Mouse (Mus musculus) thymus, postnatal 25 days (tissue): ENCODE data around the gene Resp18.

Experiments used
- DNase-seq: peaks from one replicate; pipeline ENCODE4 v3.0.0; 2022

The Resp18 gene

DNA sequence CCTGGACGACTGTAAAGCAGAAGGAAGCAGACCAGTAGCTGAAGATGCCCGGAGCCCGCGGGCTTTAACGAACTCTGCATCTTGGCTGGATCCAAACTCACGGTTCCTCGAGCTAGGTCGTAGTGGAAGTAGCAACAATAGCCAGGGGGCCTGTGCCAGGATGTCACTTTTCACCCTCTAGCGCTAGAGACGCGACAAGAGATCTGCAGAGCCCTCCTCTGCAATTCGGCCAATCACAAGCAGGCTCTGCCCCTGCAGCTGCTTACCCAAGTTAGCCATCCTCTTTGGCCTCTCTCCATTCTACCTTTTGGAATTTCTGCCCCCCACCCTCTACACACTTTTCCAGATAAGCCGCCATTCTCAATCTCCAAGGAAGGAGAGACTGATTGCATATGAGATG lies at the start of gene Resp18:
Gene Resp18, minus strand, starts transcription at position 188 of the 400 bp plus-strand sequence.
- DNase-seq: no peak

DNA sequence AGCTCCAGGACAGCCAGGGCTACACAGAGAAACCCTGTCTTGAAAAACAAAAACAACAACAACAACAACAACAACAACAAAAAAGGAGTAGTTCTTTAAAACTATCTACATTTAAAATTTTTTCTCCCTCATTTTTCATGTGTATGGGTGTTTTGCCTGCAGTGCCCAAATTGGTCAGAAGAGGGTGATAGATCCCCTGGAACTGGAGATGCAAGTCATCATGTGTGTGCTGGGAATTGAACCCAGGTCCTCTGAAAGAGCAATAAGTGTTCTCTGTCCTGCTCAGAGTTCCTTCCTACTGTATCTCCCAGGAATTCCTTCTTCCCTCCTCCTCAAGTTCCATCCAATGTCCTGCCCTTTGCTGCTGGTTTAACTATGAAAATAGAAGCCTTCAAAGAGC lies 49.2 kb upstream of the Resp18 start:
- DNase-seq: no peak

DNA sequence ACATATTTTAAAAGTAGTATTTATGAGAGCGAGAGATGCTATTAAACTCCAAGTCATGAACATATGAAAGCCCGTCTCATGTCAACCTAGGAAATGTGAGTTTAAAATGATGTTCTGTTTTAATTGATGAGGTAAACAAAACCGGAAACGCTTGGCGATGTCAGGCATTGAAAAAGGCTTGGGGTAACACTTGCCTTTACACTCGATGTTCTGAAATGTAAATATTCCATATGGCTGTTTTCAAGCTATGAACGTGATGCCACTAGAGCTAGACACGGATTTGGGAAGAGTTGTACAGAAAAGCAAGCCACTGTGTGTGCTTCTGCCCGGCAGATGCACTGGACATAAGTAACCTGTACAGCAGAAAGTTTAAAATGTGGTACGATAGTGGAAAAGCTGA lies 41.0 kb upstream of the Resp18 start:
- DNase-seq: no peak

DNA sequence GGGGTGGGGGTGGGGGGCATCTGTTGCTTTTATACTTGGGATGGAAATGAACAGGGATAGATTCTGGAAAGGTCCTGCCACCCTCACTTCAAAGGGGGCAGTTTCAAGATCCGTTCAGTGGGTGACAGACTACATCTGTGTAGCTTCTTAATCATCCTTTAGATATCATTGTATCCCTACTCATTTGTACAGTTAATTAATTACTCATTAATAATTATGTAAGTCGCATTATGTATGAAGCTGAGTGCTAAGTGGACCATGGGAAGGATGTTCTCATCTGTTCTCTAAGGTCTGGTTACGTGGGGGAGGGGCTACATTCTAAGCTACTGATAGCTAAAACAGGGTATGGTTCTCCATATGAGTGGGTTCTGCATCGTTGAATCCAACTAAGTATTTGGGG lies 40.5 kb upstream of the Resp18 start:
- no peak for DNase-seq

DNA sequence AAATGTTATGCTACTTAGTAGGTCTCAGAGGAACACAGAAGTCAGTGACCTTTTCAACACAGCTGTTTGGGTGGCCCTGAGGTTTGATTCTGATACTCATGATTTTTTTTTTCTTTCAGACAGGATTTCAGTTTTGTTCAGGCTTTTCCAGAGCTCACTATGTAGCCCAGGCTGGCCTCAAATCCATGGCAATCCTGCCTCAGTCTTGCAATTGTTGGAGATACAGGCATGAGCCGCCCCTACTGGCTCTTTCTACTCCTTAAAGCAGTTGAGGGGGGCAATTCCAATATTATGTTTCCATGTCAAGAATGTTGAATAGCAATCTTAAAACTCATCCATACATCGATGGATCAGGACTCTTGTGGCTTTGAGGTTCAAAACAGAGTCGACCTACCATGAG lies 40.1 kb upstream of the Resp18 start:
- DNase-seq: no peak

DNA sequence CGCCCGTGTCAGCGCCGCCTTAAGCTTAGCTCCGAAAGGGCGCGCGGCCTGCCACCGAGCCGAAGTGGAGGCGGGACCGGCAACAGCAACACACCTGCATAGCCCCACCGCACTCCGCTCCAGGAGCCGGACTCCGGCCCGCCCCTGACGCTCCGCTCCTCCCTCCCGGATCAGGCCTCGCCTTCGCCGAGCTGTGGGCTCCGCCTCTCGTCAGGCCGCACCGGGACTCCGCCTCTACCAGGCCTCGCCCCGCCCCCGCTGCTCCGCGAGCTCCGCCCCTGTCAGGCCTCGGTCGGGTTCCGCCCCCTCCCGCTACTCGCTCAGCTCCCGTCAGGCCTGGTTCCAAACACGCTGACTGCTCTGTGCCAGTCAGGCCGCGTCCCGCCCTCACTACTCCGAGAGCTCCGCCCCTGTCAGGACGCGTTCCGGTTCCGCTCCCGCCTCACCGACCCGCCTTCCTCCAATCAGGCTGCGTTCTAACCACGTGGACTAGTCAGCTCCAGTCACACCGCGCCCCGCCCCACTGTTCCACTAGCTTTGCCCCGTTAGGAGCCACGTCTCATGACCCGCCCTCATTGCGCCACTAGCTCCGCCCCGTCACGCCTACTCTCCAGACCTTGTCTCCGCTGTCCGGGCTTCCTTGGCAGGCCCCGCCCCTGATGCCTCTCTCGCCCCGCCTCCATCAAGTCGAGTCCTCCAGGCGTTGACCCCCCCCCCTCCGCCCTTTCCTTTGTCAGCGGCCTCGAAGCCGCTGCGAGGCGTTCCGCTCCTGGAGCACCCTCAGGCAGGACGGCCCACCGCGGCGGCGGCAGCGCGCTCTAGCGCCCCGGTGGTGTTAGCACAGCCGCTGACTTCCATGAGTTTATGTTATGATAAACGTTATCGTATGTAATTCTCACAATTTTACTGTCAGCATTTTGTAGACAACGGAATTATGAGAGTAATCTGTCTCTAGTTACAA lies 39.3 kb upstream of the Resp18 start, which contains the start of gene Dnpep:
Gene Dnpep, minus strand, starts transcription at position 750 of the 961 bp plus-strand sequence.
- DNase-seq: peak; percentile 100

DNA sequence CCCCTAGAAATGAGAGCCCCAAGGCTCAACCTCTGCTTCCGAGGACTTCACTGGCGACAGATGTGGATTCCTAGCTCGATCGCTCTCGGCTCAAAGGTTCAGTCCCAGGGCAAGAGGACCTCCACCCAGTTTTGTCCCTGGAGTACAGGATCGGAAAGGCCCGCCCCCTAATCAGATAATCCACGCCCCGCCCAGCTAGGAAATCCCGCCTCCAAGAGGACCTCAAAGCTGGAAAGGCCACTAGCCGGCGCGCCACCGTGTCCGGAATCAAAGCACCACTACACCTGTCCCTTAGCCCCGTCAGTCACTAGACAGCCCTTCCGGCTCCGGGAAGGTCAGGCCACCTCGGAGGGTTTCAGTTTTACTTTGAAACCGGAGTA lies 38.6 kb upstream of the Resp18 start:
- no peak for DNase-seq

DNA sequence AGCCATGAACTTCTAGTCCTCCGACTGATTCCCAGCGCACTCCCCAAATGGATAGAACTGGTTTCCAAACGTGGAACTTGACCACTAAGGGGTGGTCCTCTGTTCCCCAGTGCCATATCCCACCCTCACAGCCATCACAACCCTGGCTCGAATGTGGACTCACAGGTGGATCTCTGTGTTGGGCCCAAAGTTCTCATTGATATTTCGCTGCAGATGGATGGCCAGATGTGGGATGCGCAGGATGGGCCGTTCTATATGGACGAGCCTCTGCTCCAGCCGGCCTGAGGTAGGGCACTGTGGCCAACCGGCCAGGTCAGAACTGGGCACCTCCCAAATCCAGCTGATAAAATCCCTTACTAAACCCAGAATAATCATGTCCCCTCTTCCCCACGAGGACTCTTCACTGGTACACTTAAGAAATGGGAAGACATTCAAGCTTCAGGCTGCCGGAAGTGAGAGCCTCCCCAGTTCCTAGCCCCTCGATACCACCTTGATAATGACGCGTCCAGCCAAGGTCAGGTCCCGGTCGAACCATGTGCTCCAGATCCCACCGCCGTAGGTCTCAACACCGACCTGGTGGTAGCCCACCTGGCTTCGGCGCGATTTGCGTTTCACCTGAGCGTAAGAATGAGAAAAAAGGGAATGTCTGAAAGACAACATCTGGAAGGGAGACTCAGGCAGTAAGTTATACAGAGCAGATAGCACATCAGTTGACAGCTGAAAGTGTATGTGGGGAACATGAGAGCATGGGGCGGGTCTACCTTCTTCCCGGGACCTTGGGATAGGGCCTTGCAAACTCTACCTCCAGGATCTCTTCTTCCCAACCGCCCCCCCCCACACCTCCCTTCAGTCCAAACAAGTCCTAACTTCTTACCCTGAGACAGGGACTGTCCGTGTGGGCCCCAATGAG lies 37.5 kb upstream of the Resp18 start:
- DNase-seq: no peak

DNA sequence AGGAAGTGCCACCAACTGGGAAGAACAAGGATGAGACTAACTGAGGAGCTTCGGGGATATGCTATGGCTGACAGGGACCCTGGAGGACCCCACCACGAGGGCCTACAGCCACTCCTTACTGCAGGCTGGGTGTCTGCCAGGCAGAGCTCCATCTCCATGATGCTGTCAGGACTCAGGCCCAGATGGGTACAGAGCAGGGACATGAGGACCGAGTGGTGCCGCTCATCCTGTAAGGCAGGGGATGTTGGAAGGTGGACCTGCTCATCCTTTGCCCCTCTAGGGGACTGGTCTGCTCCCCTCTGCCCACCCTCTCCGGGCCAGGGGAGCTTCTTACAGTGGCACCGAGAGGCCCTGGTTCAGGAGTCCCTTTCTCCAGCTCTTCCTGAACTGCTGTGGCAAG lies 36.8 kb upstream of the Resp18 start:
- no peak for DNase-seq

DNA sequence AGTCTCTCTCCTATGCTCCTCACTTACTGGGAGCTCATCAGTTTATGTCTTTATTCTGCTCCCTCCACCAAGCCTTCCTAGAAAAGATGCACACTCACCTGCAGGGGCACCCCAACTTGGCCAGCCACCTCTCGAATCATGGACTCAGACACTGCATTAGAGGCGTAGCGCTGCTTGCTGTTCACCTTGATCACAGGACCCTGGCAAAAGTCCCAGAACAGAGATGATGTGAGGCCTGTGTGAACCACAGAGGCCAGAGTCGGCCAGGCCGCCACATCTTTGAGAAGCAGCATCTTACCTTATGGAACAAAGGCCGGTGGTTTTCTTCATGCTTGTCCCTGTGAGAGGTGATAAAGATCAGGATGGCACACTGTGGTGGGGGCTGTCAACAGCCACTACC lies 33.5 kb upstream of the Resp18 start:
- no peak for DNase-seq

DNA sequence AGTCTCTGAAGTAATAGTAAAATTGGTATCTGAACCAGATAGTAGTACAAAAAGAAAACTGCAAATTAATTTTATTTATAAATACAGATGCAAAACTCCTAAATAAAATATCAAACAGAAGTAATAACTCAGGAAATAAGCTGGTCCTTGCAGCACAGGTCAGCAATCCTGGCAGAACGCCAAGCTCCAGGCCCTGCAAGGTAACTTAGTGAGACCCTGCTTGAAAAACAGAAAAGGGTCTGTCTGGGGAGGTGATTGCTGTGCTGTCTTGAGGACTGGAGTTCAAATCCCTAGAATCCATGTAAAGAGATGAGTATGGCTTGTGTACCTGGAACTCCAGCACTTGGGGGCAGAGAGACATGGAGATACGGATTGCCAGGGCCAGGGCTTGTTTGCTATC lies 26.4 kb upstream of the Resp18 start:
- no peak for DNase-seq

DNA sequence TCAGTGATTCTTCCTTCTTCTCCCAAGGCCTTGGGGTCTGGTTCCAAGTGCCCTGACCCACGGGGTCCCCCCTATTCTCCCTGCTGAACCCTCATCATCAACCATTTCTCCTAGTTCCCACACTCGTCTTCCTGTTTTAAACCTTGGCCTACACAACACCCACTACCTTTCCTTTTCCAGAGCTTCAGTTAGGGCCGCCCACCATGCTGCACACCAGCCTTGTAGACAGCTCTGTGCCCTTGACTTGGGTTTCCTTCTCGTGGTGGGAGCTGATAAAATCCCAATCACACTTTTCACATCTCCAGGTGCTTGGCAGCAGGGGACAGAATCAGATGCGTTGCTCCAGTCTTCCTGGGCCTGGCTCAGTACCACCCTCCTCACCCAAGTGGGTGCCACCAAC lies 16.1 kb upstream of the Resp18 start:
- no peak for DNase-seq

DNA sequence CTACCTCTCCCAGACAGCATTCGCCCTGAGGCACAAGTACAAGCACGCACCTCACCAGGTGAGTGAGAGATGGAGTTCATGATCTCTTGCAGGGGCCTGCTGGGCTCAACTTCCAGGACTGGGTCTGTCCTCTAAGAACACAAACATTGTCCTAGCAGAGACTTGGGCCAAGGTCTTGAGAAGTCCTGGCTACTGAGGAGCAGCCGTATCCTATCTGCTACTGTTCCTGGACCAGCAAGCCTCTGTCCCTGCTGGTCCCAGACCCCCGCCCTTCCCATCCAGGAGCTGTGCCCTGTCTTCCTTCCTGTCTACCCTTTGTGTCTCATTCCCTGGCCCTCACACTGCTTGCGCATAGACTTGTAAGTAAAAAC lies 15.1 kb upstream of the Resp18 start:
- no peak for DNase-seq

DNA sequence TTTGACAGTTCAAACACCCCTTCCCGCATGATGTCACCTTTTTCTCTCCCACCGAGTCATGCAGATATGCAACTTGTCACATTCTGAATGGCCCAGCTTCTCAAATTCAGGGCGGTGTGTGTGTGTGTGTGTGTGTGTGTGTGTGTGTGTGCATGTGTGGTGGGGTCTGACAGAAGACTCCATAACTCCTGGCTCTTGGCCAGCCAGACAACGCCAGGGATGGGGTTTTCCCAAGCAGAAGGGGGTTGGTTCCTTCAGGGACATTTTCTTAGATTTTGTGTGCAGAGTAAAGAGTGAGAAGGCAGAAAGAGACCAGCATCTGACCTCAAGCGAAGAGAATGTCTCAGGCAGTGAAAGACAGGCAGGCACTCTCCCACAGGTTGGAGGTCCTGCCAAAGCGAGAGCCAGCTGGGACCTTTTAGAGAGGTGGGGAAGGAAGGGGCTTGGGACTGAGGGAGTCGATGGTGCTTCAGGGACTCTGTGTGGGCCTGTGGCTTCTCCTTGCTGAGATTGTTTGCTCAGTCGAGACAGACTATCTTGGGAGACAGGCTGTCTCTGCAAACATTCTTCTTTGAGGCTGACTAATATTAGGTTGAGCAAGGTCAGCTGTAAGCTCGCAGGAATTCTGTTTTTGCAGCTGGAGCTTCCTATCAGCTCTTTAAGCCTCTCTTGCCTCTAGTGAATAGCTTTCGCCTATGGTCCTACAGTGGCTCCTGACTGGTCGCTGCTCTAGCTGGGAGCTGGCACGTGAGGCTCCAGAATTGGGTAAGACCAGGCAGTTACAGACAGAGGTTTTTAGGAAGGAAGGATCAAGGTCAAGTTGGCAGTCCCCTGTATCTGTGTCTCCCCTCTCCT lies 14.5 kb upstream of the Resp18 start:
- no peak for DNase-seq

DNA sequence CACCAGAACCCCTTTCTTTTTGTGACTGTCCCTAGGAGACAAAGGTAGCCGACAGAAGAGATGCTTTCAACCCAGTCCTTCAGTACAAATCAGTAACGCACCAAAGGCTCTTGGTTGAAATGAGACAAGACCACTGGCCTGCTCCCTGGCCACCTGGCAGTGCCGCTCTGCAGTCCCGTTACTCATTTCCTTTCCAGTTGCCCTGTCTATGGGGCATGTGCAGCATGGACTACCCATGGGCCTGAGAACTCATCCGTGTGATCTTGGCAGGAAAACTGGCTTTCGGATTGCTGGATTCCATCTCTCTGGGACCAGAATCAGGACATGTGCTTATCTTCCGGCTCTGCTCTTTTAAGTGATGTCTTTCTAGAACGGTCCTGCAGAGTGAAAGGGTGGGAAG lies 13.1 kb upstream of the Resp18 start:
- DNase-seq: no peak

DNA sequence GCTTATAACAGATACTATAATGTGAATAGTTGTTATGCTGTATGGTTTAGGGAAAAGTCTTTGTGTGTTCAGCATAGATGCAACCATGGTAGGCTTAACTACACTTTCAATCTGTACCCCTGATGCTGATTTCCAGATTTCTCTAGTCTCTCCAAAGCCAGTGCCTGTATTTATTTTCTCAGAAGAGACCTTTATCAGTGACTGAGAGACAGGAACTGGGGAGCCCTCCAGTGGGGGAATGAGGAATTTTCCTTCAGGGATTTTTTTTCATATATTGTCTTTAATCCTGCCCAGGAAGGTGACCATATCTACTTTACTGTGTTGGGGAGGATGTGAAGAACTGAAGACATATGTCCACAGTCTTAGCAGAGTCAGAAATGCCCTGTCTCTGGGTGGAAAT lies 12.4 kb upstream of the Resp18 start:
- DNase-seq: peak; percentile 14

DNA sequence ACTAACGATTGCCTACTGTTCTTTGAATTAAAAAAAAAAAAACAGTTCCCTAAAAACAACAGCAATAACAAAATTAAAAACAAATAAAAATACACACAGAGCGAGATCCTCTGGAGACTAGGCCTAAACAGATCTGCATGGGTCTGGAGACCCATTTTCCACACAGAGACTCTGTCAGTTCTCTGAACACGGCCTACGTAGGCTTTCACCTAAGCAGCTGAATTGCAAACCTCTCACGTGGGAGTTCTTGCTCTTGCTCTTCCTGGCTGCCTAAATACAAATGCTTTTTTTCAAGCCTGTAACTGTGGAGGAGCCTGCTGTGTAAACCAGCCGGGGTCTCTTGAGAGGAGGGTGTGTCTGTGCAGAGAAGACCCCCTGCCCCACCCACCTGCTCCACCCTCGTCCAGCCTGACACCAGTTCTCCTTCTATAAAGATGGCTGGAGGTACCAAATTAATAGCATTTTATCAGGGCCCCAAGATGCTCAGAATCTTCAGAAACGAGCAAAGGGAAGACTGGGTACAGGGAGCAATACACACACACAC lies 11.7 kb upstream of the Resp18 start:
- no peak for DNase-seq

DNA sequence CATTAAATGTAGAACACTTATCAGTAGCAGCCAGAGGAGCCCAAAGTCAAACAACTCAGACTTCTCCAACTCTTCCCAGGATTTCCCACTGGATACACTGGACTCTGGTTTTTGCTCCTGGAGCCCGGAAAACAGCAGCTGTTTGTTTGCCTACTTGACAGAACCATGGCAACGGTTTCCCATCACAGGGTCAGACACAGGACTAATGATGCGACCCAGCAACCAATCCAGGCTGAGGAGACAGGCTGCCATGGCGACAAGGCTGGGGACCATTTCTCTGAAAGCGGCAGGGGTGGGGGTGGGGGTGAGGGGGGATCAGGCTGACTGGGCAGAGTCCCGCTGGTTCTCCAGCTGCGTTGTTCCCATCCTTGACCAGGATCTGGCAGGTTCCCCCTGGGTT lies 11.2 kb upstream of the Resp18 start:
- DNase-seq: no peak

DNA sequence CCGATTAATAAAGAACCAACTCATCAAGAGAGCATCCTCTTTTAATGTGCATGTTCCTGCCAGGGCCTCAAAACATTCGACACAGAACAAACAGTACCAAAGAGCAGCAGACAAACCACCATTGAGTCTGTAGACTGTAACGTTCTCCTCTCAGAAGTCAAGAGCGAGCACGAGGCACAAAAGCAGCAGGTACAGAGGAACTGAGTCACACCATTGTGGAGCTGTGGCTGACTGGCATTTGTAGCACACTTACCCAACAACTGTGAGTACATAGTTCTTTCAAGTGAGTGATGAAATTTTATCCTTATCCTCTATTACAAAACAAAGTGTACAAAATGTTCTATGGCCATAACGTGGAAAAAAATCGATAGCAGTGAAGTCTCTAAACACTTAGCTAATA lies 6.7 kb upstream of the Resp18 start:
- DNase-seq: no peak

DNA sequence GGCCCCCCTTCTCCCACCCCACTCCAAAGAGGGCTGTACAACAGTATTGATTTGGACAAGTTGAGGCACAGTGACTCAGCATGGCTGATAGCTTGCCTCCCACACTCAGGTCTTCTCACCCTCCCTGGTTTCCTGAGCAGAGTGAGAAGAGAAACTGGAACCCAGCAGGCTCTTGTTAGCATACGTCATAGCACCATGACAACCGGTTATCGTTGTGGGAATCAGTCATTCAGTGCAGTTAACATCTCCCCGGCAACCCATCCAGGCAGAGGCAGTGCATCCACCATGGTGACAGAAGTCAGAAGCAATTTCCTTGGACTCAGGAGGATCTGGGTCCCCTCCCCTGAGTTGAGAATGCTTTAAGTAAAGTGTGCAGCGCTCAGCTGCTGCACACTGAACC lies 4.8 kb upstream of the Resp18 start:
- DNase-seq: no peak

DNA sequence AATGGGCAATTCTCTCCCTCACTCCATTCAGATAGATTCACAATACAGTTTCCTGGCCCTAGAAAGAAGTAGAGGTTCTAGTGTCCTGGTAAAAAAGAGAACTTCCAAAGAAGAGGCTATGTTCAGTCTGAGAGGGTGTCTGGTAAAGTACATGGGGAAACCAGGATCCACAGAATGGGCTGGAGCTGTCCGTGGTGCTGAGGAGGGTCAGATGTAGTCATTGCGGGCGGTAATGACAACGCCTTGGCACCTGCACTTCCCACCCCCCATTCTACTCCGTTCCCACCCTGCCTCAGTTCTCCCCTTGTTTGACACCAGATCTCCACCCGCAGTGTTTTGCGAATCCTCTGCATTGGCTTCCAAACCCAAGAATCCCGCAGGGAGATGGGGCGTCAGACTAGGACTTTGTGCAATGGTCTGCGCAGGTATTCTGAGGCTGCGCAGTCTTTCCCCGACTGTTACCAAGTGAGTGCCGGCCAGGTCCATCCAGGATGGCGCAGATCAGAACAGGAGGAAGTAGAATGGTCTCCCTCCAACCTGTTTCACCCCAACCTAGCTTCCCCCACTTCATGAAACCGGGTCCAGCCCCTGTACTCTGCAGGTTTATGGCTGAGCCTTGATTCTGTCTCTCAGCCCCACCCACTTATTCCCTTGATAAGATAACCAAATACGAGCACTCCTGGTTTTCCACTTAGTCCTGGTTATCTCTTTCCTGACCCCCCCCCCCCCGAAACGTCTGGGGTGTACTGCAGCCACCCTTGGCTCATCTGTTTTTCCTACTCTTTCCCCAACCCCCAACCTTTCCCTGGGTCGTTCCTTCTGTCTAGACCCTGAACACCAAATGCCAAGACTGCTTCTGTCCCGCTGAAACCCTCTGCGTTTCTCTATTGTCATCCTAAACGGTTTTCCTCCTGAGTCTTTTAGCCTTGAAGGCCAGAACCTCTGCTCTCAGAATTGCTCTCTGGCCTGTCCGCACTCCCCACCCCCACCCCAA lies 723 bp downstream of the Resp18 start:
- peak; percentile 30 for DNase-seq
